Mouse (Mus musculus): ENCODE data around the gene Slirp. TPM values are rescaled to one million over a fixed set of nuclear protein-coding genes. Genes with fewer than 3 reads are reported as not detected.
A peak's percentile ranks its signal among the peaks of the same experiment; 100 is the strongest.

Slirp gene
- polyA plus RNA-seq, 1 experiment from 2014 or later = 175 TPM

- Histone ChIP-seq H3K9me3 (ENCODE audit: low read length) (no peaks in the 10 kb centered on the region), H3K4me3 (ENCODE audit: low read depth, low read length) (no peak overlapping the region), H3K27me3 (replicated peaks; ENCODE audit: insufficient read depth, low read length) (no peaks in the 10 kb centered on the region), H3K9ac (replicated peaks; ENCODE audit: low read depth) (no peak overlapping the region), H3K27ac (ENCODE audit: low read length) (no peak overlapping the region), H3K36me3 (ENCODE audit: insufficient read depth, low read length) (no peaks in the 10 kb centered on the region), H3K4me1 (ENCODE audit: insufficient read depth, low read depth, low read length) (no peaks in the 10 kb centered on the region), H3K4me2 (replicated peaks; ENCODE audit: low read depth, low read length) (no peak overlapping the region)
- no peak for TF ChIP-seq EP300 (IDR thresholded peaks at IDR 0.05)
- TF ChIP-seq CTCF (IDR thresholded peaks at IDR 0.05) = no peak
- DNase-seq (ENCODE audit: low spot score) = no peak
- no peak for ATAC-seq
- WGBS = 66% methylated on average over 4 of the region's 4 CpGs
Measured at GRCm38 (mm10) chr12:87415358-87415757, 28.3 kb upstream of the Slirp start.

GRCm38 (mm10) chr12:87416690-87417089 is 27.0 kb upstream of the Slirp start:
- H3K9ac ChIP-seq (replicated peaks; ENCODE audit: low read depth) = no peak overlapping the region
- no peak overlapping the region for H3K4me3 ChIP-seq (ENCODE audit: low read depth, low read length)
- H3K9me3 ChIP-seq (ENCODE audit: low read length) = no peaks in the 10 kb centered on the region
- H3K36me3 ChIP-seq (ENCODE audit: insufficient read depth, low read length) = no peaks in the 10 kb centered on the region
- ATAC-seq (peak; percentile 62), DNase-seq (ENCODE audit: low spot score) (peak; percentile 76)
- no peaks in the 10 kb centered on the region for H3K4me1 ChIP-seq (ENCODE audit: insufficient read depth, low read depth, low read length)
- no peaks in the 10 kb centered on the region for H3K27me3 ChIP-seq (replicated peaks; ENCODE audit: insufficient read depth, low read length)
- WGBS = 28% methylated on average over 7 of the region's 7 CpGs
- H3K27ac ChIP-seq (ENCODE audit: low read length) = no peak overlapping the region
- TF ChIP-seq CTCF (IDR thresholded peaks at IDR 0.05) (peak; percentile 90), EP300 (IDR thresholded peaks at IDR 0.05) (no peak)
- H3K4me2 ChIP-seq (replicated peaks; ENCODE audit: low read depth, low read length) = no peak overlapping the region

GRCm38 (mm10) chr12:87418921-87419320 is 24.8 kb upstream of the Slirp start:
- Histone ChIP-seq H3K4me2 (replicated peaks; ENCODE audit: low read depth, low read length) (no peak overlapping the region), H3K36me3 (ENCODE audit: insufficient read depth, low read length) (no peaks in the 10 kb centered on the region), H3K9me3 (ENCODE audit: low read length) (no peaks in the 10 kb centered on the region), H3K27ac (ENCODE audit: low read length) (no peak overlapping the region), H3K27me3 (replicated peaks; ENCODE audit: insufficient read depth, low read length) (no peaks in the 10 kb centered on the region), H3K9ac (replicated peaks; ENCODE audit: low read depth) (no peak overlapping the region), H3K4me1 (ENCODE audit: insufficient read depth, low read depth, low read length) (no peaks in the 10 kb centered on the region), H3K4me3 (ENCODE audit: low read depth, low read length) (no peak overlapping the region)
- no peak for DNase-seq (ENCODE audit: low spot score)
- no peak for ATAC-seq
- WGBS = 67% methylated on average over 5 of the region's 5 CpGs
- TF ChIP-seq CTCF (IDR thresholded peaks at IDR 0.05) (no peak), EP300 (IDR thresholded peaks at IDR 0.05) (no peak)

- no peak overlapping the region for H3K9ac ChIP-seq (replicated peaks; ENCODE audit: low read depth)
- TF ChIP-seq CTCF (IDR thresholded peaks at IDR 0.05) = no peak
- TF ChIP-seq EP300 (IDR thresholded peaks at IDR 0.05) = no peak
- H3K27me3 ChIP-seq (replicated peaks; ENCODE audit: insufficient read depth, low read length) = no peaks in the 10 kb centered on the region
- no peak overlapping the region for H3K4me2 ChIP-seq (replicated peaks; ENCODE audit: low read depth, low read length)
- DNase-seq (ENCODE audit: low spot score) (no peak), ATAC-seq (no peak)
- no peak overlapping the region for H3K4me3 ChIP-seq (ENCODE audit: low read depth, low read length)
- H3K36me3 ChIP-seq (ENCODE audit: insufficient read depth, low read length) = no peaks in the 10 kb centered on the region
- H3K4me1 ChIP-seq (ENCODE audit: insufficient read depth, low read depth, low read length) = no peaks in the 10 kb centered on the region
- H3K9me3 ChIP-seq (ENCODE audit: low read length) = no peaks in the 10 kb centered on the region
- WGBS = 53% methylated on average over 12 of the region's 12 CpGs
- H3K27ac ChIP-seq (ENCODE audit: low read length) = no peak overlapping the region
Measured at GRCm38 (mm10) chr12:87419974-87420485, 23.7 kb upstream of the Slirp start.

GRCm38 (mm10) chr12:87421708-87422507 is 21.8 kb upstream of the Slirp start:
- no peaks in the 10 kb centered on the region for H3K4me1 ChIP-seq (ENCODE audit: insufficient read depth, low read depth, low read length)
- no peaks in the 10 kb centered on the region for H3K27me3 ChIP-seq (replicated peaks; ENCODE audit: insufficient read depth, low read length)
- WGBS = 64% methylated on average over 5 of the region's 5 CpGs
- H3K36me3 ChIP-seq (ENCODE audit: insufficient read depth, low read length) = no peaks in the 10 kb centered on the region; the same call in 1 of the 2 replicates
- no peak for ATAC-seq
- DNase-seq (ENCODE audit: low spot score) = no peak
- no peaks in the 10 kb centered on the region for H3K9me3 ChIP-seq (ENCODE audit: low read length)
- H3K4me3 ChIP-seq (ENCODE audit: low read depth, low read length) = no peak overlapping the region
- TF ChIP-seq CTCF (IDR thresholded peaks at IDR 0.05) = no peak
- no peak overlapping the region for H3K27ac ChIP-seq (ENCODE audit: low read length)
- no peak overlapping the region for H3K9ac ChIP-seq (replicated peaks; ENCODE audit: low read depth)
- H3K4me2 ChIP-seq (replicated peaks; ENCODE audit: low read depth, low read length) = no peak overlapping the region

GRCm38 (mm10) chr12:87423700-87424099 is 20.0 kb upstream of the Slirp start:
- H3K4me1 ChIP-seq (ENCODE audit: insufficient read depth, low read depth, low read length) = no peaks in the 10 kb centered on the region
- no peak overlapping the region for H3K4me3 ChIP-seq (ENCODE audit: low read depth, low read length)
- ATAC-seq (no peak), DNase-seq (ENCODE audit: low spot score) (no peak)
- no peak for TF ChIP-seq CTCF (IDR thresholded peaks at IDR 0.05)
- no peak for TF ChIP-seq EP300 (IDR thresholded peaks at IDR 0.05)
- no peaks in the 10 kb centered on the region for H3K9me3 ChIP-seq (ENCODE audit: low read length)
- 33% methylated on average over 1 of the region's 1 CpGs for WGBS
- peaks cover 9% of the 10 kb centered on the region; the same call in 1 of the 2 replicates for H3K36me3 ChIP-seq (ENCODE audit: insufficient read depth, low read length)
- H3K27ac ChIP-seq (ENCODE audit: low read length) = no peak overlapping the region
- H3K4me2 ChIP-seq (replicated peaks; ENCODE audit: low read depth, low read length) = no peak overlapping the region
- H3K27me3 ChIP-seq (replicated peaks; ENCODE audit: insufficient read depth, low read length) = no peaks in the 10 kb centered on the region
- H3K9ac ChIP-seq (replicated peaks; ENCODE audit: low read depth) = no peak overlapping the region

Data from lung, postnatal 0 days (tissue).